Mouse (Mus musculus) embryo, embryonic 9.5 days (tissue): Measurements from ENCODE around the gene Pdap1.
A peak's percentile ranks its signal among the peaks of the same experiment; 100 is the strongest.
"Not testable (repeated sequence)": the region's sequence is repeated elsewhere in the genome, so short reads cannot be mapped to it uniquely, and the experiment has no call there.

Experiments used
- DNase-seq: peaks from one replicate; pipeline ENCODE4 v3.0.0-alpha.2; 2017; ENCODE audit errors: extremely low spot score

Gene Pdap1

GRCm38 (mm10) chr5:145119385-145119784 is 20.7 kb downstream of the Pdap1 start:
- DNase-seq, result no peak

DNA sequence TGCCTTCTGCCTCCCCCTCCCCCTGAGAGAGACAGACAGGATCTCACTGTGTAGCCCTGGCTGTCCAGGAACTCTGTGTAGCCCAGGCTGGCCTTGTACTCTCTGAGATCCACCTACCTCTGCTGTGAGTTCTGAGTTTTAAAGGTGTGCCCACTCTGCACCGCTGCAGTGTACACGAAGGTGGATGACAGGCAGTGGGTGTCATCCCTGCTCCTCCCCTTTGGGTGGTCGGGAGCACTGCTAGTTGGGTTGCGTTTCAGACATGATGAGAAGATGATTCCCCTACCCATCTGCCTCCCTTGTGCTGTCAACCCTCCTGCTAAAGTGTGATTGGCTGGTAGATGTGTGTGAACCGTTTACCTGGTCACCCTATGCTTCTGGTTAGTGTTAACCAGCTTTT is 21.6 kb downstream of the Pdap1 start:
- no peak for DNase-seq

DNA sequence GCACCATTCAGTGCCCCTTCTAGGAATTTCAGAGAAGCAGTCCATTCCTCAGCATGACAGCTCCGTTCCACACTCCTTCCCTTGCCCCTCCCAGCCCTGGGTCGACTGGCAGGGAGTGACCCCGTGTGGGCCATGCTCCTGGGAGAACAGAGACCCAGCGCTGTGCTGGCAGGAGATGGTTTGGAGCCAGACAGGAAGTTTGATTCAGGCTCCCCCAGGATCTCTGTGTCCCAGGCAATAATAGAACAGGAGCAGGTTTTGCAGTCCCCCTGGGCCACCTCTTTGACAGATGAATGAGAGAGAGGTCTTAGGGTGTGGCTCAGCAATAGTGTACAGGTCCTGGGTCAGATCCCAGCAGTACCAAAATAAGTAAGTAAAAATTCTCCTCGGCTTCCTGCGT is 22.0 kb downstream of the Pdap1 start:
- DNase-seq, result no peak

- peak; percentile 60 for DNase-seq
Observed at GRCm38 (mm10) chr5:145116916-145117315, 23.1 kb downstream of the Pdap1 start.

DNA sequence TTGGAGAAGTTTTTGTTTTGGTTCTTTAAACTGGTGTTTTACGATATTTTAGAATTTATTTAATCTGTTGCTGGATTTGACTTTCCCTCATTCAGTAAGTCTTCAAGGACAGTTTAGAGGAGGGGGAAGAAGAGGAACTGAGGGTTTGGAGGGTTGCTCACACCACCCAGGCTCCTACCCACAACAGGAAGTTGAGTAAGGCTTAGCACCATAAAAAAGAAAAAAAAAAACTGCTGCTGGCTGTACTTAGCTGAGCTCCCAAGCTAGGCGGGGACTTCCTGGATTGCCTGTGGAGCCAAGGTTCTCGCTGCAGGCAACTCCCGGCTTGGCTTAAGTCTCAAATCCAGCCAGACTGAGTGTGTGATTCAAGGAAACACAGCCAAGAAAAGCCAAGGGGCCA is 23.7 kb downstream of the Pdap1 start:
- no peak for DNase-seq

- DNase-seq, result no peak
Observed at GRCm38 (mm10) chr5:145115736-145116135, 24.3 kb downstream of the Pdap1 start.

GRCm38 (mm10) chr5:145114606-145115473 is 25.2 kb downstream of the Pdap1 start:
- DNase-seq, result peak; percentile 37

DNA sequence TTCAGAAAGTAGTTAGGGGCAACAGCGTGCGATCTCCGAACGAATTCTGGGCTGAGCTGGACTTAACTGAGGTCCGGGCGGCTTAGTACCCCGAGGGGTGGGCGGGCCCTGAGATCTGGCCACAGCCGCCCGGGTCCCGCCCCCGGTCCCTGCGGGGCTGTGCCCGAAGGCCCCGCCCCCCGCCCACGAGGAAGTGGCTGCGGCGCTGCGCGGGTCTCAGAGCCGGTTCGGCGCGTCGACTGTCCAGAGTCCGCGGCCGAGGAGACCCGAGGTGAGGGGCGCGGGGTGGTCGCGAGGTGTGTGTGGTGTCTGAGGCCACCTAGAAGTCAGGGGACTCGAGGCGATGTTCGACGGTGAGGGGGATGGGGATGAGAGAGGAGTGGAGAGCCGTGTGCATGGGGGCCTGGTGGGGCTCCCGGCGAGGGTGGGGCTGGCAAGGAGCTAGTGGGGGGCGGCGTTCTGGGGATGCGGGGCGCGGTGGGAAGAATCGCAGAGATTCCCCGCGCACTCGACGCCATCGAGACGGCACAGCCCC is 25.9 kb downstream of the Pdap1 start, which contains the start of gene Arpc1b:
Gene Arpc1b, plus strand, starts transcription at position 145 of the 535 bp plus-strand sequence.
- DNase-seq, result peak; percentile 60

GRCm38 (mm10) chr5:145113416-145113815 is 26.6 kb downstream of the Pdap1 start:
- DNase-seq, result no peak

GRCm38 (mm10) chr5:145112566-145112965 is 27.5 kb downstream of the Pdap1 start:
- DNase-seq, result no peak

DNA sequence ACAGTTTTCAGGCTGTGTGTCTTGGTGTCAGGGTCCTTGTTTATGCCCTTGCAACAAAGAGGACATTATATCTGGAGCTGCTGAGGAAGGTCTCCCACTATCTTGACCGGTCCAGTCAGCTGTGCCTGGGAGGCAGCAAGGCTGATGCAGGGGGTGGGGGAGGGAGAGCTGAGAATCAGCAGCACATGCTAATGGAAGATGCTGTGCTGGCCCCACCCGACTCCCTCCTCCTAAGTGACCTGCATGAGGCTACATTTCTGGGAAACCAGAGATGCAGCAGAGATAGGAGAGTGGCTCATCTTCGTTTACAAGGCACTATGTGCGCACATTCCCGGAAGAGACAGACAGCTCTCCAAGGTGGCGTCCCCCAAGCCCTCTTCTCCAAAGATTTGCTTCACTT is 29.6 kb downstream of the Pdap1 start:
- DNase-seq, result no peak

GRCm38 (mm10) chr5:145105694-145106275 is 34.3 kb downstream of the Pdap1 start:
- no peak for DNase-seq

DNA sequence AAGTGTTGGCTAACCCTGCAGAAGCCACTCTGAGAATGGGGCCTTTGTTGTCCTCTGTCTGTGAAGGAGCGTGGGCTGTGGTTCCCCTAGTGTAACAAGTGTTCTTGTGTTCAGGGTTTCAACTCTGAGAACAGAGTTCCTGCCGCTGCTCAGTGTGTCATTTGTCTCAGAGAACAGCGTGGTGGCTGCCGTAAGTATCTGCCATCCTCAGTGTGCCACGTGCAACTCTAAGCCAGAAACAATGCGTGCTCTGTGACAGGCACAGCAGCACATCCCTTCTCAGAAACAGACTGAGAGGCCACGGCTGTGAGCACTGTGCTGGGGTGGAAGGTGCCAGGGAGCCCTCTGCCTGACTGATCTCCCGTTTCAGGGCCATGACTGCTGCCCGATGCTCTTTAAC is 35.7 kb downstream of the Pdap1 start:
- DNase-seq, result no peak

DNA sequence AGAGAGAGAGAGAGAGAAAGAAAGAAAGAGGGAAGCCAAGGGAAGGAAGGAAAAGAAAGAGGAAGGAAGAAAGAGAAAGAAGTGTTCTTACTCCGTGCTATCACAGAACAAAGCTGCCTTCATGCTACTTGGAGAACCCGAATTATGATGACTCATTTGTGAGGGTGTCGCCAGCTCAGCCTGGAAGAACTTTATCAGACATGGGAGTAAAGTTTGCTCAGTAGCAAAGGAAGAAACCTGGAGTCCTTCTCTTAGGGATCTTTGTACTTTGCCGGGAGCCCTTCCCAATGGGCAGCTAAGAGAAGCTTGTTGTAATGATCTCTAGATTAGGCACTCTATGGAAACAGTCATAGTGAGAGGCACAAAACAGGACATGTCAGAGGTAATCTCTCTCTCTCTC is 37.3 kb downstream of the Pdap1 start:
- DNase-seq, result no peak

GRCm38 (mm10) chr5:145101451-145101850 is 38.6 kb downstream of the Pdap1 start:
- DNase-seq, result not testable (repeated sequence)

GRCm38 (mm10) chr5:145100960-145101359 is 39.1 kb downstream of the Pdap1 start:
- no peak for DNase-seq

- no peak for DNase-seq
Observed at GRCm38 (mm10) chr5:145098340-145098821, 41.7 kb downstream of the Pdap1 start.

DNA sequence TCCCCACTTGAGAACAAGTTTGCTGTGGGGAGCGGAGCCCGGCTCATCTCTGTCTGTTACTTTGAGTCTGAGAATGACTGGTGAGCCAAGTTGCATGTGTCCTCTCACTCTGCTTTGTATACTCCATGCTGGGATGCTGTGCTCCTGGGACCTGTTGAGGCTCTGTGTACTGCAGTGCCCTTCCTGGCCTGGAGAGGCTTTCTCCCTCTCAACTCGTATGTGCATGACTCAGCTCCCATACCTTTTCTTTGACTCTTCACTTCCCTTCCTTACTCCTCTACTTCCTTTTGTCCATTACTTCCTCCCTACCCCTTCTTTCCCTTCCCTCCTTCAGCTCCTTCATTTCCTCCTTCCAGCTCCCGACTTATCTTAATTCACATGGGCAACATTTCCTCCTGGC is 43.8 kb downstream of the Pdap1 start:
- no peak for DNase-seq

GRCm38 (mm10) chr5:145089878-145090277 is 50.2 kb downstream of the Pdap1 start:
- DNase-seq, result no peak

- no peak for DNase-seq
Observed at GRCm38 (mm10) chr5:145088186-145088585, 51.9 kb downstream of the Pdap1 start.

GRCm38 (mm10) chr5:145084822-145085221 is 55.2 kb downstream of the Pdap1 start:
- no peak for DNase-seq

DNA sequence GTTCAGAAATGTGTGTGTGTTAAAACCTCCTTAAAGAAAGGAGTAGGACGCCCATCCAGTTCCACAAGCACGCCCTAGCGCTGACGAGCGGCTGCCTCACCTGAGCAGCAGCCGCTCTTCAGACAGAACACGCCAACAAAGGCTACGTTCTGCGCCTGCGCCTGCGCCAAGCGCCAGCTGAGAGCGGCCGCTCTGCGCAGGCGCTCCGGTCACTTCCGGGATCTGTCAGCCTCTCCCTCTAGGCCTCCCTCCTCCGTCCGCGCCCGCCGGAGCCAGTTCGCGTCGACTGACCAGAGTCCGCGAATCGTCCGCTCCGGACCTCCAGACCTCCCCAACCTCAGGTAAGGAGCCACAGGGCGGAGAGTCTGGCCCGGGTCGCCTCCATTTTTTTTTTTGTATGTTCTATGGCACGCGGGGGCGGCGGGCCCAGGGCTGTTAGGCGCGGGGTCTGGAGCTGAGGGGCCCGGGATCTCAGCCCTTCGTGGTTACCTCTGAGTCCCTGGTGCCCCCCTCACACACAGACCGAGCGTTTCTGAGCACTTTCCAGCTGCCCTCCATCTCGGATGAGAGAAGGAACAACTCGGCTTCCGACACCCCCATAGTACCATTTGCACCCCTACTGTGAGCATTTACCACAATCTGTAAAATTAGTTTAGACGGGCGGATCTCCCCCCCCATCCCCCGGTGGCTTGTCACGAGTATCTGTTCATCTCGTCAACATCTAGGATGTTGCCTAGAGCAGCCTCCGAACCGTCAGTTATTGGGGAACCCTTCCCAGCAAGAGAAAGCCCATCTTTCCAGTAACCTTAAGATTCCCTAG is 56.2 kb downstream of the Pdap1 start, which contains the start of the genes Arpc1a and Kpna7:
Gene Arpc1a, plus strand, starts transcription at position 199 of the 820 bp plus-strand sequence.
Gene Kpna7, minus strand, starts transcription at position 399 of the 820 bp plus-strand sequence.
- peak; percentile 92 for DNase-seq
